Mouse (Mus musculus) limb, embryonic 10.5 days (tissue): ENCODE results near the gene Lrriq3. TPM values are rescaled to one million over a fixed set of nuclear protein-coding genes. Genes with fewer than 3 reads are reported as not detected.

Source experiments
- DNase-seq: peaks from one replicate; pipeline ENCODE4 v3.0.0-alpha.2; 2017; ENCODE audit warnings: low spot score
- H3K27ac ChIP-seq: fragments of 300-500 bp; sonication (generic); 2 replicates; pipeline ENCODE4 v1.5.1; 2016; ENCODE audit warnings: mild to moderate bottlenecking
- H3K27me3 ChIP-seq: fragments of 300-500 bp; sonication (generic); 2 replicates; pipeline ENCODE4 v1.6.1; 2016; ENCODE audit warnings: low read depth, mild to moderate bottlenecking; ENCODE audit not compliant: poor library complexity, severe bottlenecking
- H3K36me3 ChIP-seq: fragments of 300-500 bp; sonication (generic); 2 replicates; pipeline ENCODE4 v1.6.1; 2016; ENCODE audit warnings: mild to moderate bottlenecking, moderate library complexity
- H3K4me1 ChIP-seq: fragments of 300-500 bp; sonication (generic); 2 replicates; pipeline ENCODE4 v1.6.1; 2016
- H3K4me3 ChIP-seq: fragments of 300-500 bp; sonication (generic); 2 replicates; pipeline ENCODE4 v1.5.1; 2016; ENCODE audit warnings: mild to moderate bottlenecking, moderate library complexity
- H3K9me3 ChIP-seq: fragments of 300-500 bp; sonication (generic); replicated peaks from 2 replicates; pipeline ENCODE4 v1.6.1; 2016; ENCODE audit warnings: mild to moderate bottlenecking
- WGBS: fragments of 180-500 bp; shearing (Covaris S2); methylation state at CpG from one replicate; pipeline ENCODE4 v1.1.7; 2016; 5-methylcytosine and 5-hydroxymethylcytosine counted together
- polyA plus RNA-seq: library from polyadenylated mRNA; unstranded; fragments of >200 nt; fragmentation: Nextera tagmentation; extraction: Ambion mirVana; gene quantifications from 2 replicates; pipeline ENCODE4 v1.2.1, GENCODE M21; 2016

The Lrriq3 gene
- polyA plus RNA-seq, 1 experiment from 2014 or later, result 0.71 TPM

- Histone ChIP-seq H3K27me3 (no peaks in the 10 kb centered on the region), H3K36me3 (no peaks in the 10 kb centered on the region), H3K4me1 (no peaks in the 10 kb centered on the region), H3K27ac (no peak overlapping the region), H3K9me3 (no peaks in the 10 kb centered on the region), H3K4me3 (no peak overlapping the region)
- no peak for DNase-seq
- WGBS, result 92% methylated on average over 11 of the region's 11 CpGs
Measured at GRCm38 (mm10) chr3:155141047-155141446, 47.8 kb downstream of the Lrriq3 start.

GRCm38 (mm10) chr3:155144368-155144767, 51.1 kb downstream of the Lrriq3 start:
- Histone ChIP-seq H3K27me3 (no peaks in the 10 kb centered on the region), H3K36me3 (no peaks in the 10 kb centered on the region), H3K9me3 (no peaks in the 10 kb centered on the region), H3K4me3 (no peak overlapping the region), H3K4me1 (no peaks in the 10 kb centered on the region), H3K27ac (no peak overlapping the region)
- no peak for DNase-seq
- WGBS, result 77% methylated on average over 1 of the region's 1 CpGs

GRCm38 (mm10) chr3:155161842-155162241, 68.6 kb downstream of the Lrriq3 start:
- no peak overlapping the region for H3K27ac ChIP-seq
- no peaks in the 10 kb centered on the region for H3K4me1 ChIP-seq
- H3K36me3 ChIP-seq, result no peaks in the 10 kb centered on the region
- no peaks in the 10 kb centered on the region for H3K9me3 ChIP-seq
- H3K27me3 ChIP-seq, result no peaks in the 10 kb centered on the region
- H3K4me3 ChIP-seq, result no peak overlapping the region
- no peak for DNase-seq

- Histone ChIP-seq H3K27ac (no peak overlapping the region), H3K4me3 (no peak overlapping the region), H3K9me3 (no peaks in the 10 kb centered on the region), H3K27me3 (no peaks in the 10 kb centered on the region), H3K36me3 (no peaks in the 10 kb centered on the region), H3K4me1 (no peaks in the 10 kb centered on the region)
- WGBS, result 80% methylated on average over 3 of the region's 3 CpGs
- DNase-seq, result no peak
Measured at GRCm38 (mm10) chr3:155180303-155180902, 87.2 kb downstream of the Lrriq3 start.

GRCm38 (mm10) chr3:155186456-155186855, 93.2 kb downstream of the Lrriq3 start:
- H3K36me3 ChIP-seq, result no peaks in the 10 kb centered on the region
- no peak overlapping the region for H3K4me3 ChIP-seq
- no peaks in the 10 kb centered on the region for H3K4me1 ChIP-seq
- H3K27me3 ChIP-seq, result no peaks in the 10 kb centered on the region
- H3K9me3 ChIP-seq, result no peaks in the 10 kb centered on the region
- H3K27ac ChIP-seq, result no peak overlapping the region
- no peak for DNase-seq
- 91% methylated on average over 2 of the region's 2 CpGs for WGBS

GRCm38 (mm10) chr3:155188857-155189256, 95.6 kb downstream of the Lrriq3 start:
- Histone ChIP-seq H3K9me3 (no peaks in the 10 kb centered on the region), H3K36me3 (no peaks in the 10 kb centered on the region), H3K4me1 (no peaks in the 10 kb centered on the region), H3K27ac (no peak overlapping the region), H3K27me3 (no peaks in the 10 kb centered on the region), H3K4me3 (no peak overlapping the region)
- DNase-seq, result no peak
- WGBS, result 89% methylated on average over 2 of the region's 2 CpGs

GRCm38 (mm10) chr3:155234919-155235318, 141.7 kb downstream of the Lrriq3 start:
- no peaks in the 10 kb centered on the region for H3K27me3 ChIP-seq
- H3K9me3 ChIP-seq, result no peaks in the 10 kb centered on the region
- DNase-seq, result no peak
- H3K4me3 ChIP-seq, result no peak overlapping the region
- no peak overlapping the region for H3K27ac ChIP-seq
- no peaks in the 10 kb centered on the region for H3K36me3 ChIP-seq
- whole genome bisulfite sequencing, result 21% methylated on average over 1 of the region's 1 CpGs
- H3K4me1 ChIP-seq, result no peaks in the 10 kb centered on the region

GRCm38 (mm10) chr3:155235502-155235901, 142.3 kb downstream of the Lrriq3 start:
- H3K9me3 ChIP-seq, result no peaks in the 10 kb centered on the region
- no peaks in the 10 kb centered on the region for H3K36me3 ChIP-seq
- H3K27me3 ChIP-seq, result no peaks in the 10 kb centered on the region
- H3K27ac ChIP-seq, result no peak overlapping the region
- H3K4me3 ChIP-seq, result no peak overlapping the region
- no peak for DNase-seq
- no peaks in the 10 kb centered on the region for H3K4me1 ChIP-seq

Other genes starting within 250 kb of the Lrriq3 start
- not detected in 2 replicates for gene Tnni3k, start 38.0 kb upstream of the Lrriq3 start, polyA plus RNA-seq
- gene Fpgt, start within 50 bp of the Lrriq3 start, polyA plus RNA-seq, result 11.3 and 13.9 TPM in 2 replicates